Mouse (Mus musculus) liver, adult (tissue): Measurements from ENCODE around the gene Tmcc1.

Experiments
- GATA4 ChIP-seq: IDR thresholded peaks from 2 replicates; pipeline ENCODE4 v1.6.1; 2014; ENCODE audit warnings: mild to moderate bottlenecking, low read length; ENCODE audit not compliant: insufficient replicate concordance

The Tmcc1 gene

DNA sequence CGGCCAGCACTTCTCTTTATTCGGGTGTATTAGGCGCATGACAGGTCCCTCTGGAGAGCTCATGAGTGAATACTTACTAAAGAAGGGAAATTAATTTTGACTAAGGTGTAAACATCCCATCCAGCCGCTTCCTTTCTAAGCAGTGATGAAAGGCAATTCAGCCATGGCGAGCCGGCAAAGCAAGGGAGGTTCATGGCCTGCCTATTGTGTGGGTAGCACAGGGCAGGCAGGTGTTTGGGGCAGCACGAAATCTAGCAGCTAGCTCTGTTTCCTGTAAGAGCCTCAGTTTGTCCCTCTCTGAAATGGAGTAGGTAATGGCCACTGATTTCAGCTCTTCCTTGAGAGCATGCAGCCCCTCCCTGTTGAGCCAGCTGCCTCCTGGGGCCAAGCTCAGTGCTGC, 208.7 kb downstream of the Tmcc1 start:
- no peak for TF ChIP-seq GATA4

DNA sequence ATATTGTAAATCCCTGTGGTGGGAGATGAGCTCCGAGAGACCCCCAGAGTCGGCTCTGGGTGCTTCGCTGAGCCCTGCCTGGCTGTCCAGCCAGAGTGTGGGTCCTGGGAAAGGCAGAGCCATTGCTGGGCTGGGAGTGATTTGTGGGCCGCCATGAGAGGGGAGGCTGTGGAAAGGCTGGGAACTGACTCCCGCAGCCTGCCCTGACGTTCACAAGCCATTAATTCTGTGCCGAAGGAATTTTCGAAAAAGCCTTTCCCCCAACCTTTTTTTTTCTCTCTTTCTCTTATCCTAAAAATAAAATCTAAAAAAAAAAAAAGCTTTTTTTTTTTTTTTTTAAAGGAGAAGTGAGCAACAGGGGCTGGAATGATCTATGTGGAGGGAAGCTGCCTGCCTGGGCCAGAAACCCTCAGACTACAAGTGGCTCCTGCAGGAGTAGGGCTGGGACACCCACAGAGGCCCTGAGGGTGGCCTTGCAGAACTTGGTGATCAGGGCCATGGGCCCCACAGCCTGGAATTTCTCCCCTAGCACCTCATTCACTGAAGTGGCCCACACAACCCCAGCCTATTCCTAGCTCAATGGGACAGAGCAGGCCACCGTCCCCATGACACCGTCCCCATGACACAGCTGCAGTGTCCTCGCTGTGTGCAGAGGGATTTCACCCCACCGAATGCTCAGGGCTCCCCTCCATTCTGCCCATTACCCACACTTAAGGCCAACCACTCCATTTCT, 209.8 kb downstream of the Tmcc1 start:
- TF ChIP-seq GATA4 = no peak

DNA sequence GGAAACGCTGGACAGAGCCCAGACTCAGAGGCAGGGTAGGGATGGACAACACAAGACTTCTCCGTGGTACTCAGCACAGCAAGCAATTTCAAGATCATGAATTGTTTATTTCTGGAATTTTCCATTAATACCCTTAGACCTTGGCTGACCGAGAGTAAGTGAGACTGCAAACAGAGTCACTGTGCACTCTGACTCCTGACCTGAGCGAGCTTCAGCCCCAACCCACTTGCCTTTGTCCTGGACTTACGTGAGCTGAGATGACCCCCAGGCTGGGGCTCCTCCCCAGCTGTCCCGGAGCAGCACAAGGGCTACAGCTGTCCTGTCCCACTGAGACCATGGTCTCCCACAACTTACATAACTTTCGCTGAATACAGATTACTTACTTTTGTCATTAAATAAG, 210.4 kb downstream of the Tmcc1 start:
- no peak for TF ChIP-seq GATA4

DNA sequence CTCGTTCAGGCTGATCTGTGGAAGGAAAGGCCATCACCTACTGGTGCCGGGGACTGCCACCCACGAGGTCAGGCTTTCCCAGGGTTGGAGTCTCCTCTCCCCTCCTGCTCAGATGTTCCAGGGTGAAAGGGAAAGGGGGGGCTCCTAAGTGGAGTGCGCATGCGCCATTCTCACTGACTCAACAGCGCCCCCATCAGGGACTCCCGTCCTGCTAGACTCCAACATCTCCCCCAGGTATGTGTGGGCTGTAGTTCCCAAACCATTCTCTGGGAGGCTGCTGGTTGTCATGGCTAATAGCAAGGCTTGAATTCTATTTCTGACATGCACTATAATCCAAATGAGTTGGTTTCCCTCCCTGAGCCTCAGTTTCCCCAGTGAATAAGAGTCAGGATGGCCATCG, 214.7 kb downstream of the Tmcc1 start:
- TF ChIP-seq GATA4 = no peak

DNA sequence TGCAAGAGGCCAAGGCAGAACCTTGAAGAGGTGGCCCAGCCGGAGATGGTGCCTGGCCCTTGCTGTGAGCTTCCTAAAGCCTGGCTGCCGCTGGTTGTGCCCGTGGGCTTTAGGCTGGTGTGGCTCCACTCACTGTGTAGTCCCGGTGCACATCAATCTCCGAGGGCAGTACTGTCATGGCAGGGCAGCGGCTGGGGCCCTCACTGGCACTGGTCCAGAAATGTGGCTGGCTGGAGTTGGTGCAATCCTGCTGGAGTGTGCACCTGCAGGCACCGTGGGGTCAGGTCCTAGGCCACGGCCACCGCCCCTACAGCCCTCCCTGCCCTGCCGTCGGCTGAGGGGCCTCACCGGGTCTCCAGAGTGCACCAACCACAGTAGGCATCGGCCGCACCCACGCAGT, 215.5 kb downstream of the Tmcc1 start:
- no peak for TF ChIP-seq GATA4

DNA sequence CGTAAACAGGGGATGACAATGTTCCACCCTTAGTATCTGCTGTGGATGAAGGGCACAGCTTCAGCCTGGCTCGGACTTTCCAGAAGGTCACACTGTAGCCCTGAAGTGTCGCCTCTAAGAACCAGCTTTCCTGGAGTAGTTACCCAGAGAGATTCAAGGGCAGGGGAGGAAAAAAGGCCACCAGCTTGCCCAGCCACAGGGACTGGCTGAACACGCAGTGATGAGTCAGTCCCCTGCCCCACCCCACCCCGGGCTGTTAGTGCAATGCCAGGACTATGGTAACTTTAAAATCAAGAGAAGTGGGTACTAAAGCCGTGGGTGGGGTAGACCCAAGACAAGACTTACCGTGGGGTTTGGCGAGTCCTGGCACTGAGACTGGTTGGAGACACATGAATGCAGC, 217.7 kb downstream of the Tmcc1 start:
- TF ChIP-seq GATA4 = no peak

DNA sequence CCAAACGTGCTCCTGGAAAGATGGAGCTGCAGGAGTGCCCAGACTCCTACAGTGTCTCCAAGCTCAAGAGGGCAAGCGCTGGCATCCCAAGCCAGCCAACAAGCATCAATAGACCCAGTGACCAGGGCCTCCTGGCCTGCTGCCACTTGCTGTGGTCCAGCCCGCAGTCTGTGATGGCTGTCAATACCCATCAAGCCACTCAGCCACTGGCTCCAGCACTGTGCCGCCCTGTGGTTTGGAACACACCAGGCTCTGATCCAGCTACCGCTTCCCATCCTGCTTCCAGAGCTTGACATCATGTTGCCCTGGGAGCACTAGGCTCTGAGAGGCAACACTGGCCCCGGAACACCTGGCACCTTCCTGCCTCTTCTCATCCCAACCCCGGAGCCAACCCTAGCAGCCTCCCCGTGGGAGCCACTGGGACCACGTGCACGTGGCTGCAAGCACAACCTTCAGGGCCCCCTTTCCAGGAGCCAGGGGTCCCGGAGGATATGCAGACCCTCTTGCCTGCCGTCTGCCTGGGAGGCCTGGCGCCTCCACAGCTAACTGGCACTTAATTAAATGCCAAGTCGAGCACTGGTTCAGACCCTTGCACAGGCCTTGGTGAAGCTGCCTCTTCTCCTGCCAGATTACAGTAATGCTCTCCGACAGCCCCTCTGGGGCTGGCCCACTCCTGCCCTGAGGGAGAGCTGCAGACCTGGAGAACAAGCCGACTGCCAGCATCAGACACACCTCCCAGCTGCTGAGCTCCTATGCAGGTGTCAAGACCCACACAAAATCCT, 219.2 kb downstream of the Tmcc1 start:
- no peak for TF ChIP-seq GATA4

DNA sequence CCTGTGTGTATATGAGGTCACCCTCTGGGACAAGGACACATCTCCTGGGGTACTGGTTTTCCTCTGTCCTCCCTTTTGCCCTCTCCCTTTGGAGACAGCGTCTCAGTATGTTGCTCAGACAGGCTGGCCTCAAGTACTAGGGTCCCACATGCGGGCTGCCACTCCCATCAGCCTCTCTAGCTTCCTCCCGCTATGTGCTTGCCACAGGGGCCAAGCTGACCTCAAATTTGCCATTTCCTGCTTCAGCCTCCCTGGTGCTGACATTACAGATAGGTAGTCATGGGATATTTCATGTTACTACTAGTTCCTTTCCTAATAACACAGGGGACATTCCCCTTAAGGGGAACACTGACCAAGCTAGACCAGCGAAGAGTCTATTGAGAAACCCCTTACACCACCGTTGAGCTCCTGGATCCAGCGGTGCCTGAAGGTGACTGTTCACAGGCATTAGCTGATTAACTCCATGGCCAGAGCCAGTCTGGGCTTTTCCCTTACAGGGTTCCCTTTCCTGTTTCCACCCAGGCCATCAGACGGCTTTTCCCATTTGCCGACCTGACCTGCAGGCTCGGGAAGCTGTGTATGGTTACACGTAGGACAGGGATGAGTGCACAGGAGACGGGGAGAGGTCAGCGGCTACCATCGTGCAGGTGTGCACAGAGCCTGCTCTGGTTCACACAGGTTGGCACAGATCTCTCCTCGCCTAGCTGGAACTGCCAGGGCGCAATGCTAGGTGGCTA, 220.0 kb downstream of the Tmcc1 start:
- no peak for TF ChIP-seq GATA4

GRCm38 (mm10) chr6:115972083-115972764, 221.1 kb downstream of the Tmcc1 start:
- TF ChIP-seq GATA4 = no peak

- peak; percentile 37; the same call in 1 of the 2 replicates for TF ChIP-seq GATA4
Measured at GRCm38 (mm10) chr6:115971273-115972060, 221.8 kb downstream of the Tmcc1 start.

GRCm38 (mm10) chr6:115969952-115970351, 223.3 kb downstream of the Tmcc1 start:
- TF ChIP-seq GATA4 = no peak

GRCm38 (mm10) chr6:115969103-115969502, 224.2 kb downstream of the Tmcc1 start:
- TF ChIP-seq GATA4 = no peak

- TF ChIP-seq GATA4 = no peak
Measured at GRCm38 (mm10) chr6:115968700-115969099, 224.6 kb downstream of the Tmcc1 start.
